Mouse (Mus musculus) kidney, adult 2 months (tissue): ENCODE data around the gene Cacna1c. TPM values are rescaled to one million over a fixed set of nuclear protein-coding genes. Genes with fewer than 3 reads are reported as not detected.

Experiments
- DNase-seq: peaks from one replicate; pipeline ENCODE4 v3.0.0; 2021
- H3K27ac ChIP-seq: fragments of 200-500 bp; 2 replicates; pipeline ENCODE4 v1.5.1; 2012; ENCODE audit warnings: low read depth, low read length, control low read depth, inconsistent platforms; ENCODE audit not compliant: insufficient read depth
- H3K27me3 ChIP-seq: fragments of 200-500 bp; replicated peaks from 2 replicates; pipeline ENCODE4 v1.6.1; 2012; ENCODE audit warnings: mild to moderate bottlenecking, moderate library complexity, low read length, inconsistent platforms; ENCODE audit not compliant: control insufficient read depth, insufficient read depth
- H3K36me3 ChIP-seq: fragments of 200-500 bp; 2 replicates; pipeline ENCODE4 v1.6.1; 2012; ENCODE audit warnings: mild to moderate bottlenecking, moderate library complexity, low read length, inconsistent platforms; ENCODE audit not compliant: control insufficient read depth, insufficient read depth
- H3K4me1 ChIP-seq: fragments of 200-500 bp; 2 replicates; pipeline ENCODE4 v1.6.1; 2011; ENCODE audit warnings: low read length; ENCODE audit not compliant: control insufficient read depth, insufficient read depth
- H3K4me3 ChIP-seq: fragments of 200-500 bp; 2 replicates; pipeline ENCODE4 v1.5.1; 2011; ENCODE audit warnings: mild to moderate bottlenecking, low read depth, low read length, control low read depth; ENCODE audit not compliant: insufficient read depth
- CTCF ChIP-seq: fragments of 200-500 bp; conservative IDR thresholded peaks from 2 replicates; pipeline ENCODE4 v1.5.1; 2011; ENCODE audit warnings: low read depth, mild to moderate bottlenecking, control low read depth, low read length, moderate library complexity, mixed read lengths; ENCODE audit not compliant: insufficient read depth, insufficient read length
- POLR2A ChIP-seq: fragments of 200-500 bp; IDR thresholded peaks from one replicate; pipeline ENCODE4 v1.6.1; 2011; ENCODE audit warnings: low read depth, low read length, control low read depth
- WGBS: fragments of 180-500 bp; shearing (Covaris S2); methylation state at CpG from one replicate; pipeline ENCODE4 v1.1.7; 2018; 5-methylcytosine and 5-hydroxymethylcytosine counted together
- polyA plus RNA-seq: library from polyadenylated mRNA; depleted of rRNA; stranded (reverse); fragments of >200 nt; gene quantifications from 2 replicates; pipeline ENCODE4 v1.2.3, GENCODE M21; 2012

Gene Cacna1c
- polyA plus RNA-seq, 1 experiment = 0.99 TPM

- TF ChIP-seq POLR2A (no peak), CTCF (no peak)
- 55% methylated on average over 4 of the region's 4 CpGs for WGBS
Measured at GRCm38 (mm10) chr6:119068650-119069049, 127.6 kb downstream of the Cacna1c start.

GRCm38 (mm10) chr6:119064961-119065360 lies 131.3 kb downstream of the Cacna1c start:
- Histone ChIP-seq H3K27me3 (no peaks in the 10 kb centered on the region), H3K4me3 (no peak overlapping the region), H3K27ac (no peak overlapping the region), H3K36me3 (no peaks in the 10 kb centered on the region), H3K4me1 (no peaks in the 10 kb centered on the region)
- DNase-seq = no peak
- no peak for TF ChIP-seq CTCF
- no peak for TF ChIP-seq POLR2A
- WGBS = 56% methylated on average over 5 of the region's 5 CpGs

More at GRCm38 (mm10) chr6:119068650-119069049, 127.6 kb downstream of the Cacna1c start:
- Histone ChIP-seq H3K27me3 (no peaks in the 10 kb centered on the region), H3K4me3 (no peak overlapping the region), H3K36me3 (no peaks in the 10 kb centered on the region), H3K27ac (no peak overlapping the region), H3K4me1 (no peaks in the 10 kb centered on the region)
- no peak for DNase-seq

- TF ChIP-seq CTCF = no peak
- no peak for TF ChIP-seq POLR2A
Measured at GRCm38 (mm10) chr6:119064430-119064829, 131.8 kb downstream of the Cacna1c start.

GRCm38 (mm10) chr6:119062695-119063094 lies 133.5 kb downstream of the Cacna1c start:
- no peak for DNase-seq
- Histone ChIP-seq H3K4me1 (no peaks in the 10 kb centered on the region), H3K27ac (no peak overlapping the region), H3K36me3 (no peaks in the 10 kb centered on the region), H3K27me3 (no peaks in the 10 kb centered on the region), H3K4me3 (no peak overlapping the region)
- TF ChIP-seq POLR2A (no peak), CTCF (no peak)

More at GRCm38 (mm10) chr6:119064430-119064829, 131.8 kb downstream of the Cacna1c start:
- Histone ChIP-seq H3K36me3 (no peaks in the 10 kb centered on the region), H3K27me3 (no peaks in the 10 kb centered on the region), H3K27ac (no peak overlapping the region), H3K4me3 (no peak overlapping the region), H3K4me1 (no peaks in the 10 kb centered on the region)
- no peak for DNase-seq
- 85% methylated on average over 9 of the region's 9 CpGs for WGBS

- no peak for DNase-seq
- 88% methylated on average over 3 of the region's 3 CpGs for WGBS
- Histone ChIP-seq H3K4me1 (no peaks in the 10 kb centered on the region), H3K4me3 (no peak overlapping the region), H3K36me3 (no peaks in the 10 kb centered on the region), H3K27me3 (no peaks in the 10 kb centered on the region), H3K27ac (no peak overlapping the region)
- TF ChIP-seq CTCF (no peak), POLR2A (no peak)
Measured at GRCm38 (mm10) chr6:119058896-119059295, 137.3 kb downstream of the Cacna1c start.

GRCm38 (mm10) chr6:119058461-119058860 lies 137.8 kb downstream of the Cacna1c start:
- WGBS = 85% methylated on average over 8 of the region's 8 CpGs
- TF ChIP-seq POLR2A (no peak), CTCF (no peak)
- Histone ChIP-seq H3K27ac (no peak overlapping the region), H3K4me3 (no peak overlapping the region), H3K4me1 (no peaks in the 10 kb centered on the region), H3K36me3 (no peaks in the 10 kb centered on the region), H3K27me3 (no peaks in the 10 kb centered on the region)
- DNase-seq = no peak

DNA sequence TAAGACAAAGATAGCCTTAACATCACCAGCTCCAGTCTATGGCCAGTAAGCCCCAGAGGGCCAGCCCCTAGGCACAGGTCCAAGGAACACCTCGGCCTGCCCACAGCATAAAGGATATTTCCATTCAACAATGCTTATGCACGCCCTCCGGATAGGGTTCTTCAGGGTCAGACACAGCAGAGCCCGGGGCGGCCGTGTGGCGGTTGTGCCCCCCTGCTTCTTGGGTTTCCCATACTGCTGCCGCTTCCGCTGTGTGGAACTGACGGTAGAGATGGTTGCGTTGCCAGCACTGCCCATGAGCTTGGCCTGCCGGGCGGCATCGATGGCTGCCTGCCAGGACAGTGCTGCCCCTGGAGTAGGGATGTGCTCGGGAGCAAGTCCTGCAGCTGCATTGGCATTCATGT lies 139.1 kb downstream of the Cacna1c start:
- Histone ChIP-seq H3K36me3 (no peaks in the 10 kb centered on the region), H3K27me3 (no peaks in the 10 kb centered on the region), H3K4me3 (no peak overlapping the region), H3K27ac (no peak overlapping the region), H3K4me1 (no peaks in the 10 kb centered on the region)
- no peak for TF ChIP-seq POLR2A
- no peak for TF ChIP-seq CTCF
- WGBS = 82% methylated on average over 15 of the region's 15 CpGs
- DNase-seq = no peak

GRCm38 (mm10) chr6:119052801-119053200 lies 143.4 kb downstream of the Cacna1c start:
- Histone ChIP-seq H3K27me3 (no peaks in the 10 kb centered on the region), H3K4me3 (no peak overlapping the region), H3K27ac (peak overlapping the region; percentile 35; the same call in 1 of the 2 replicates), H3K4me1 (no peaks in the 10 kb centered on the region), H3K36me3 (no peaks in the 10 kb centered on the region)
- TF ChIP-seq POLR2A (no peak), CTCF (no peak)
- WGBS = 70% methylated on average over 10 of the region's 10 CpGs
- DNase-seq = peak; percentile 39
